Mouse (Mus musculus): ENCODE results near the gene Olfr1499. TPM values are rescaled to one million over a fixed set of nuclear protein-coding genes. Genes with fewer than 3 reads are reported as not detected.
"Not testable (repeated sequence)": the region's sequence is repeated elsewhere in the genome, so short reads cannot be mapped to it uniquely, and the experiment has no call there.

The Olfr1499 gene
- not detected in 2 replicates for polyA plus RNA-seq (2015; fragmentation: Nextera tagmentation; extraction: Ambion mirVana)

DNA sequence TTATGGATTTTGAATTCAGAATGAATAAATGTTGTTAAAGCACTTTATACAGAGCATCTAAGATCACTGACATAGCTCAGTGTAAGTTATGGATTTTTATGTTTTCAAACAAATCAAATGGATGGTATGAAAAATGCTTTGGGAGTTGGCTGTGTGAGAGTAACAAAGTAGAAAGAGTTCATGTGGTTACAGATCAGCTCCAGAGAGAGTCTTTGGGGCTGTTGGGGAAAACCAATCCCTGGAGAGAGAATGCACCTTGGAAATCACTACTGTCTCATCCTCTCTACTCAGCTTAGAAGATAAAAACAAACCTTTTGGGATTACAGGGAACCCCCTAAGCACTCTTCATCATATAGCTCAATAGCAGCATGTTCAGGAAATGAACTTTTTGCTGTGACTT, at the start of gene Olfr1499:
Gene Olfr1499 (minus strand): TSS at position 101 of the 400 bp plus-strand sequence.
- no peaks in the 10 kb centered on the region for H3K9me3 ChIP-seq
- H3K36me3 ChIP-seq = no peaks in the 10 kb centered on the region
- H3K4me1 ChIP-seq = no peaks in the 10 kb centered on the region
- no peak within 1 kb of the TSS for H3K4me3 ChIP-seq
- H3K27ac ChIP-seq (replicated peaks) = no peak within 1 kb of the TSS
- no peak for ATAC-seq (replicated peaks)
- no peaks in the 10 kb centered on the region for H3K27me3 ChIP-seq
- no peak within 1 kb of the TSS for H3K4me2 ChIP-seq (replicated peaks)
- H3K9ac ChIP-seq (replicated peaks) = no peak within 1 kb of the TSS

DNA sequence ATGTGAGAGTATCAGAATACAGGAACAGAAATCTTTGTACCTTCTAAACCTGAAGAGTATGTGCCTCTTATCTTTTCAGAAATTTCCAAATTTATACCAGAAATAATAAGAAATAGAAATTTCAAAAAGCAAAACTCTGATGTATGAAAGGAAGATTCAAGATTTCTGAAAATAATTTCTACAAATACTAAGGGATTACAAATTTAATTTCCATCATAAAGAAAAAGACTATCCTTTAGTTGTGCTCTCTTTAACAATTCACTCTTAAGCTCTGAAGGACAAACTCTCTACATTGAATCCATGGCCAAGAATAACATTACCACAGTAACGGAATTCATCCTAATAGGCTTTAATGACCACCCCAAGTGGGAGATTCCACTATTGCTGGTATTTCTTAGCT, 42.2 kb upstream of the Olfr1499 start, which contains the start of gene Olfr1502:
Gene Olfr1502 (plus strand): TSS at position 301 of the 400 bp plus-strand sequence.
- 85% methylated on average over 1 of the region's 1 CpGs for WGBS
- no peak within 1 kb of the TSS for H3K9ac ChIP-seq (replicated peaks)

DNA sequence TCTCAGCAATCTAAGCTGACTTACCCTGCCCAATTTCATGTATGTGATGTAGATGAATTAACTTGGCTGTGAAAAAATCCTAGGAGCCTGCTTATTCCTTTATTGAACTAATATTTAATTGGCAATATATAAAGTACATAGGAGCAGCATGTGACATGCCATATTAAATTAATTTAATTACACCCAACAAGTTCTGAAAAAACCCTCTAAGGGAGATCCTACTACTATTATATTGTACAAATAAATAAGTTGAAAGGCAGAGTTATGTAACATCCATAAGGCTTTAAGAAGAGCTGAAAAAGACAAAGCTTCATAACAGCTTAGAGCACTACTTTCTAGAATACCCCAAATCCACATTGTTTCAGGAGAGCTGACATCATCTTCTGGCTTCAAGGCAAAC, 31.3 kb upstream of the Olfr1499 start, which contains the start of gene Olfr1501:
Gene Olfr1501 (minus strand): TSS at position 101 of the 400 bp plus-strand sequence.
- not testable (repeated sequence) for H3K4me2 ChIP-seq (replicated peaks); H3K4me3 ChIP-seq; H3K27ac ChIP-seq (replicated peaks); H3K36me3 ChIP-seq; H3K4me1 ChIP-seq; H3K27me3 ChIP-seq; H3K9me3 ChIP-seq; ATAC-seq (replicated peaks); H3K9ac ChIP-seq (replicated peaks)

More for the DNA sequence above, 42.2 kb upstream of the Olfr1499 start, which contains the start of gene Olfr1502:
- no peaks in the 10 kb centered on the region for H3K27me3 ChIP-seq
- ATAC-seq (replicated peaks) = no peak
- no peaks in the 10 kb centered on the region for H3K9me3 ChIP-seq
- H3K4me2 ChIP-seq (replicated peaks) = no peak within 1 kb of the TSS
- H3K4me1 ChIP-seq = no peaks in the 10 kb centered on the region
- H3K4me3 ChIP-seq = no peak within 1 kb of the TSS
- no peak within 1 kb of the TSS for H3K27ac ChIP-seq (replicated peaks)
- no peaks in the 10 kb centered on the region for H3K36me3 ChIP-seq

DNA sequence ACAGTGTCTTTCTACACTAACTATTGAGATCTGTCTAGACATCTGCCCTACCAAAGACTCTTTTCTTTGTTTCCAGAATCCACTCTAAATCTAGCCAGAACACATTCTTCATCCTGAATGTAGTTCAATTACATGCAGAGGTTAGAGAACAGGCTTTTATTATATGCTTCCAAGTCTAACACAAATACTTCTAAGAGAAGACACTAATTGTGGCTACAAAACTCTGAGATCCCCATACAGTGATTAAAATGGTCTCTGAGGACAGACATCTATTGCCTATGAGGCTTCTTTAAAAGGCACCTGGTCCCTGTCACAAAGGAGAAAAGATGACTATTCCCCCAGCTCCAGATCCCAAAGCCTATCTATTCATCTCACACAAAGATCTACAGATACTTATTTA, 11.1 kb upstream of the Olfr1499 start, which contains the start of gene Olfr1500:
Gene Olfr1500 (minus strand): TSS at position 101 of the 400 bp plus-strand sequence.
- Histone ChIP-seq H3K27ac (replicated peaks) (no peak within 1 kb of the TSS), H3K4me3 (no peak within 1 kb of the TSS), H3K4me2 (replicated peaks) (no peak within 1 kb of the TSS), H3K9ac (replicated peaks) (no peak within 1 kb of the TSS), H3K4me1 (no peaks in the 10 kb centered on the region), H3K9me3 (no peaks in the 10 kb centered on the region), H3K36me3 (no peaks in the 10 kb centered on the region), H3K27me3 (no peaks in the 10 kb centered on the region)
- ATAC-seq (replicated peaks) = no peak

DNA sequence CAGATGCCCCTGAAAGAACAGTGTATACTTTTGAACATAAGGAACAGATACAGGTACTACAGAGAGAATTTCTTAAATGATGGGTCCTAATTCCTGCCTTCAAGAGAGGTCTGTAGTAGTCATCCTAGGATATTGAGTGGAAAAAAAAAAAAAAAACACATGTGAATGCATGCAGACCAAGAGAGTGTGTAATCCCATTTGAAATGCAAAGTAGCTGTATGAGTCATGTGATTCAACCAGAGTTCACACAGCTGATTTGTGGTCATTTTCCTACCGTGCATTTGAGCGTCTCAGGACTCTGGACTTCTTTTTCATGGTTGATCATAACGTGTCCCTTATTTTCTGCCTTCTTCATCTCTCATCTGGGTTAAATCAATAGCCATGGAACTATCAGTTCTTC, 9.2 kb upstream of the Olfr1499 start:
- Histone ChIP-seq H3K4me1 (no peaks in the 10 kb centered on the region), H3K27ac (replicated peaks) (no peak overlapping the region), H3K9ac (replicated peaks) (no peak overlapping the region), H3K27me3 (no peaks in the 10 kb centered on the region), H3K9me3 (no peaks in the 10 kb centered on the region), H3K36me3 (no peaks in the 10 kb centered on the region), H3K4me2 (replicated peaks) (no peak overlapping the region), H3K4me3 (no peak overlapping the region)
- WGBS = 65% methylated on average over 3 of the region's 3 CpGs
- ATAC-seq (replicated peaks) = no peak

DNA sequence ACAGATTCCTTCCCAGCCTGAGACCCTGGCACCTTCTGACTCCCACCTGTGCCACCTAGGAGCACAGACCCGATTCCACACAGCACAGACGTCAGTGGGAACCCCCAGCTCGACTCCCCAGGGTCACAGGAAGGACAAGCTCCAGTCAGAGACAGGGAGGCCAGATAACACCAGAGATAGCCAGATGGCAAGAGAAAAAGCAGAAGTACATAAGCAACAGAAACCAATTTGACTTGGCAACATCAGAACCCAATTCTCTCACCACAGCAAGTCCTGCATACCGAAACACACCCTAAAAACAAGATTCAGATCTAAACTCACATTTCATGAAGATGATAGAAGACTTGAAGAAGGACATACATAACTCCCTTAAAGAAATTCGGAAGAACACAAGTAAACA, 1.6 kb upstream of the Olfr1499 start:
- no peak overlapping the region for H3K4me3 ChIP-seq
- ATAC-seq (replicated peaks) = no peak
- WGBS = 64% methylated on average over 5 of the region's 5 CpGs

DNA sequence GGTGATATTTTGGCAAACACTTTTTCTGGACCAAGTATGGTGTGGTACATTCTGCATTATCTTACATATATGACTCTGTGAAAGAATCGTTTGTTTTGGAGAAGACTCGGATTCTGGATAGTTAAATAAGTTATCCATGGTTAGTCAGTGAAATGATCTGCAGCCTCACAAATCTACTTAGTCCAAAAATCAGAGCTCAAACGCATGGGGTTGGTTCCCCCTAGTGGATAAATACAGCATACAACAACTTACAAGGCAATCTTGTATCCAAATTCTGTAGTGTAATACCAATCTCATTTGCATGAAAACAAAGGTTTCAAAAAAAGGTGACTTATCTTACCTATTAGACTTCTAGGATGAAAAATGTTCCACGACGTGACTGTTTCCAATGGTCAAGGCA, 420 bp downstream of the Olfr1499 start:
- Histone ChIP-seq H3K27ac (replicated peaks) (no peak overlapping the region), H3K4me1 (no peaks in the 10 kb centered on the region), H3K9me3 (no peaks in the 10 kb centered on the region), H3K36me3 (no peaks in the 10 kb centered on the region), H3K4me3 (no peak overlapping the region), H3K4me2 (replicated peaks) (no peak overlapping the region), H3K9ac (replicated peaks) (no peak overlapping the region), H3K27me3 (no peaks in the 10 kb centered on the region)
- ATAC-seq (replicated peaks) = no peak
- WGBS = 35% methylated on average over 5 of the region's 5 CpGs

More for the DNA sequence above, 1.6 kb upstream of the Olfr1499 start:
- Histone ChIP-seq H3K36me3 (no peaks in the 10 kb centered on the region), H3K27ac (replicated peaks) (no peak overlapping the region), H3K9ac (replicated peaks) (no peak overlapping the region), H3K9me3 (no peaks in the 10 kb centered on the region), H3K4me1 (no peaks in the 10 kb centered on the region), H3K27me3 (no peaks in the 10 kb centered on the region), H3K4me2 (replicated peaks) (no peak overlapping the region)

DNA sequence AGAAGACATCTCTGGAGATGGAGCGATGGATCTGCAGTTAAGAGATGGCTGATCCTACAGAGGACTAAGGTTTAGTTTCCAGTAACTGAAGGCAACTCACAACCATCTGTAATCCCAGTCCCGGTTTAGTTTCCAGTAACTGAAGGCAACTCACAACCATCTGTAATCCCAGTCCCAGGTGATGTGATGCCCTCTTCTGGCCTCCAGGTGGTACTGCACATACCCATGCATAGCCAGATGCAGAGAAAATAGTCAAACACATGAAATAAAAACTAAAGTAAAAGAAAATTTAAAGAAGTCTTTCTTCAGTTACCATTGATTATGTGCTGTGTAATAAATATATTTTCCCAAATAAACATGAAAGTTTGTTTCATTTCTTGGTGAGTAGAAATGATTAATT, 6.4 kb downstream of the Olfr1499 start:
- Histone ChIP-seq H3K4me1 (no peaks in the 10 kb centered on the region), H3K27ac (replicated peaks) (no peak overlapping the region), H3K9ac (replicated peaks) (no peak overlapping the region), H3K27me3 (no peaks in the 10 kb centered on the region), H3K9me3 (no peaks in the 10 kb centered on the region), H3K36me3 (no peaks in the 10 kb centered on the region), H3K4me2 (replicated peaks) (no peak overlapping the region), H3K4me3 (no peak overlapping the region)
- ATAC-seq (replicated peaks) = no peak
- 62% methylated on average over 2 of the region's 2 CpGs for WGBS

DNA sequence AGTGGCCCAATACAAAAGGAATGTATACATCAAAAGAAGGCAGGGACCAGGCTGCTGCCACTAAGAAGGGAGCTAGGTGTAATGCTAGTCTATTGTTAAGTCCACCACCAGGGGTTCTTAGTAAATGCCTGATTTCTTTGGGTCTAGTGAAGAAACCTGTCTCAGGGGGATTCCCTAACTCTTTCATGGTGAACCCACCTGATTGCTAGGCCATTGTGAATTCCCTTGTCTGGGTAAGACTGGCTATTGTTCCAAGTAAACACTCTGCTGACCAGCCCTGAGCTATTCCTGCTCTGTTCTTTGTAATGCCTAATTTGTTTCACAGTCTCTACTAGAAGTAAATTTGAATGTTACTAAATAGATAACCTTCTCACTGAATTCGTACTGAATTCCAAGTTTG, 13.8 kb downstream of the Olfr1499 start:
- WGBS = 74% methylated on average over 1 of the region's 1 CpGs
- H3K9me3 ChIP-seq; ATAC-seq (replicated peaks): not testable (repeated sequence)

DNA sequence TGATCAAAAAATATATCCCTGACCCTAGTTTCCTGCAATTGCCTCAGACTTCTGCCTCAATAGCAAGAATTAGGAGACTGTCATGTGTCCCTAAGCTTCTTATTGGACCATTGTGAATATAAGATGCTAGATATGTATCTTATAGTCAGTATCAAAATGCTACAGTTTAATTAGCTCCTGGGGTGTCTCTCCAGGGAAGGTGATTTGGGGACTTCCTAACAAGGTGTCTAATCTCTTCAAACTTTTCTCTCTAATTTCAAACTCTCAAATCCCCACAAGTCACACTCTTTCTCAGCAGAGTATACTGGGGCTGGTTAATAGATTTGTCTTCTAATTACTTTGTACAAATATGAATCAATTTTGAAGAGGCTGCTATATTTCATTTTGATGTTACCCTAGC, 21.1 kb downstream of the Olfr1499 start, which contains the start of gene Olfr1497:
Gene Olfr1497 (minus strand): TSS at position 101 of the 400 bp plus-strand sequence.
- no peak within 1 kb of the TSS for H3K4me2 ChIP-seq (replicated peaks)
- H3K27ac ChIP-seq (replicated peaks) = no peak within 1 kb of the TSS
- no peaks in the 10 kb centered on the region for H3K9me3 ChIP-seq
- no peak within 1 kb of the TSS for H3K9ac ChIP-seq (replicated peaks)
- H3K4me1 ChIP-seq = no peaks in the 10 kb centered on the region
- H3K27me3 ChIP-seq = no peaks in the 10 kb centered on the region
- ATAC-seq (replicated peaks) = no peak
- no peaks in the 10 kb centered on the region for H3K36me3 ChIP-seq
- no peak within 1 kb of the TSS for H3K4me3 ChIP-seq

More for the DNA sequence above, 13.8 kb downstream of the Olfr1499 start:
- not testable (repeated sequence) for H3K27ac ChIP-seq (replicated peaks); H3K4me2 ChIP-seq (replicated peaks); H3K4me1 ChIP-seq; H3K27me3 ChIP-seq; H3K36me3 ChIP-seq; H3K9ac ChIP-seq (replicated peaks); H3K4me3 ChIP-seq

DNA sequence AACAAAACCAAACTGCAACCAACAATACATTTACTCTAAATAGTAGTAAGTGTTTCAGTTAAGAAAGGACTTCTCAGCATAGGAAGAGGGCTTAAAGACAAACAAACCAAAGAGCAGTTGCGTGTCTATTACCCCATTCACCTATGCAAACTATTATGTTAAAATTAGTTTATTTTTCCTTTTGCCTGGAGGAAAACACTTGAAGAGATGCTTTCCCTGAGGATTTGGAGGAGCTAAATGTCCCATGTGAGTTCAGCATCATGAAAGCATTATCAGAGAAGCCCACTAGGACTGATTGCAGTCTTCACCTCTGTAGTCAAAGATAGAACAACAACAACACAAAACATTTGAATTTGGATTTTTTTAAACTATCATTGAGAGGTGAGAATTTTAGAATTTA, 41.7 kb downstream of the Olfr1499 start, which contains the start of gene Olfr1496:
Gene Olfr1496 (plus strand): TSS at position 301 of the 400 bp plus-strand sequence.
- H3K27ac ChIP-seq (replicated peaks) = no peak within 1 kb of the TSS
- H3K4me1 ChIP-seq = no peaks in the 10 kb centered on the region
- no peaks in the 10 kb centered on the region for H3K27me3 ChIP-seq
- no peak within 1 kb of the TSS for H3K4me2 ChIP-seq (replicated peaks)
- no peaks in the 10 kb centered on the region for H3K36me3 ChIP-seq
- WGBS = 87% methylated on average over 1 of the region's 1 CpGs
- H3K9me3 ChIP-seq = no peaks in the 10 kb centered on the region
- H3K4me3 ChIP-seq = no peak within 1 kb of the TSS
- no peak for ATAC-seq (replicated peaks)
- no peak within 1 kb of the TSS for H3K9ac ChIP-seq (replicated peaks)

DNA sequence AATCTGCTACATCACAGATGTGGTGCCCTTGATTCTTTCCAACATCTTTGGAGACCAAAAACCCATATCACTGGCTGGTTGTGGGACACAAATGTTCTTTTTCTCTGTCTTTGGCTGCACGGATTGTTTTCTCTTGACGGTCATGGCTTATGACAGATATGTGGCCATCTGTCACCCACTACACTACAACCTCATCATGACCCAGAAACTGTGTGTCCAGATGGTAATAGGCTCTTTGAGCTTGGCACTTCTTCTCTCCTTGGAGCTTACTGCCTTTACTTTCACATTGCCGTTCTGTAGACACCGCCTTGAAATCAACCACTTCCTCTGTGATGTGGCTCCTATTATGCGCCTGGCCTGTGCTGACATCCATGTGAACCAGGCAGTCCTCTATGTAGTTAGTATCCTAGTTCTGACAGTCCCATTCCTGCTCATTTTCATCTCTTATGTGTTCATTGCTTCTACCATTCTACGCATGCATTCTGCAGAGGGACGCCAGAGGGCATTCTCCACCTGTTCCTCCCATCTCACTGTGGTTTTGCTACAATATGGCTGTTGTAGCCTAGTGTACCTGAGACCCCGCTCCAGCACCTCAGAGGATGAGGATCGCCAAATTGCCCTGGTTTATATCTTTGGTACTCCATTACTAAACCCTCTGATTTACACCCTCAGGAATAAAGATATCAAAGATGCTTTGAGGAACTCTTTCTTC, 50.5 kb downstream of the Olfr1499 start:
- H3K9me3 ChIP-seq = no peaks in the 10 kb centered on the region
- 90% methylated on average over 9 of the region's 9 CpGs for WGBS
- no peak overlapping the region for H3K4me2 ChIP-seq (replicated peaks)
- no peaks in the 10 kb centered on the region for H3K27me3 ChIP-seq
- H3K4me3 ChIP-seq = no peak overlapping the region
- H3K36me3 ChIP-seq = no peaks in the 10 kb centered on the region
- no peak overlapping the region for H3K9ac ChIP-seq (replicated peaks)
- H3K4me1 ChIP-seq = no peaks in the 10 kb centered on the region
- no peak for ATAC-seq (replicated peaks)
- H3K27ac ChIP-seq (replicated peaks) = no peak overlapping the region

DNA sequence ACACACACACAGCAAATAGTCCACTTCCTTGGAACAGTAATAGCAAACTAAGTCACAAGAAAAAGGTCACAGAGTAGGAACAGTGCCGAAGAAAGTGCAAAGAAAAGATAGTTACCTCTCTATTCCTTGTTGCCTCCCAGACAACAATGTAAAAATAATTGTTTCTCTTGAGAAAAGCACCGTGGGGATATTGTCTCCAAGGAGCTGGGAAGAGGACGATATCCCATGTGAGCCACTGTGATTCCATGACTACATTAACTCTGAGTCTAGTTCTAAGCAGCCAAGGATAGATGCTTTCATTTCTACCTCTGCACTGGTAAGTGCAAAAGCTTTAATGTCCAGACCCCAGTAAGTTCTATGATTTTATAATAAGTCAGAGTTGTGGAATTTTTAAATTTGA, 54.9 kb downstream of the Olfr1499 start, which contains the start of gene Olfr1495:
Gene Olfr1495 (plus strand): TSS at position 301 of the 400 bp plus-strand sequence.
- no peak within 1 kb of the TSS for H3K9ac ChIP-seq (replicated peaks)
- H3K27ac ChIP-seq (replicated peaks) = no peak within 1 kb of the TSS
- 86% methylated on average over 3 of the region's 3 CpGs for WGBS
- H3K36me3 ChIP-seq = no peaks in the 10 kb centered on the region
- H3K4me1 ChIP-seq = no peaks in the 10 kb centered on the region
- no peak for ATAC-seq (replicated peaks)
- no peak within 1 kb of the TSS for H3K4me2 ChIP-seq (replicated peaks)
- no peak within 1 kb of the TSS for H3K4me3 ChIP-seq
- no peaks in the 10 kb centered on the region for H3K9me3 ChIP-seq
- H3K27me3 ChIP-seq = no peaks in the 10 kb centered on the region
